Mouse (Mus musculus) midbrain, embryonic 14.5 days (tissue): ENCODE measurements around the gene Qrich1. TPM values are rescaled to one million over a fixed set of nuclear protein-coding genes. Genes with fewer than 3 reads are reported as not detected.

ENCODE experiments used
- ATAC-seq: fragments of 200-750 bp; cut with Nextera tagmentation; 2 replicates; pipeline ENCODE4 v1.8.0; 2017; ENCODE audit warnings: moderate number of reproducible peaks, moderate library complexity; ENCODE audit not compliant: low FRiP score, low TSS enrichment
- DNase-seq: peaks from one replicate; pipeline ENCODE4 v3.0.0-alpha.2; 2015
- H3K27ac ChIP-seq: fragments of 300-500 bp; sonication (generic); replicated peaks from 2 replicates; pipeline ENCODE4 v1.5.1; 2014; ENCODE audit warnings: mild to moderate bottlenecking, low read depth, low read length, moderate library complexity
- H3K27me3 ChIP-seq: fragments of 300-500 bp; sonication (generic); 2 replicates; pipeline ENCODE4 v1.6.1; 2014; ENCODE audit warnings: low read length, control low read depth, mixed read lengths; ENCODE audit not compliant: control insufficient read depth, insufficient read depth
- H3K36me3 ChIP-seq: fragments of 300-500 bp; sonication (generic); 2 replicates; pipeline ENCODE4 v1.6.1; 2014; ENCODE audit warnings: low read length, control low read depth; ENCODE audit not compliant: control insufficient read depth, insufficient read depth
- H3K4me1 ChIP-seq: fragments of 300-500 bp; sonication (generic); 2 replicates; pipeline ENCODE4 v1.6.1; 2014; ENCODE audit warnings: mild to moderate bottlenecking, antibody characterized with exemption, low read length, control low read depth; ENCODE audit not compliant: control insufficient read depth, insufficient read depth
- H3K4me2 ChIP-seq: fragments of 300-500 bp; sonication (generic); 2 replicates; pipeline ENCODE4 v1.6.1; 2014; ENCODE audit warnings: mild to moderate bottlenecking, low read length, moderate library complexity
- H3K4me3 ChIP-seq: fragments of 300-500 bp; sonication (generic); replicated peaks from 2 replicates; pipeline ENCODE4 v1.5.1; 2014; ENCODE audit warnings: low read depth, low read length
- H3K9ac ChIP-seq: fragments of 300-500 bp; sonication (generic); replicated peaks from 2 replicates; pipeline ENCODE4 v1.6.1; 2014; ENCODE audit warnings: mild to moderate bottlenecking, low read length, moderate library complexity
- H3K9me3 ChIP-seq: fragments of 300-500 bp; sonication (generic); 2 replicates; pipeline ENCODE4 v1.6.1; 2016; ENCODE audit warnings: low read length, control low read depth, mixed read lengths; ENCODE audit not compliant: control insufficient read depth
- WGBS: fragments of 180-500 bp; shearing (Covaris S2); extraction: QIAGEN DNeasy Blood & Tissue Kit; methylation state at CpG from one replicate; pipeline ENCODE4 v1.1.7; 2014; 5-methylcytosine and 5-hydroxymethylcytosine counted together
- polyA plus RNA-seq: library from polyadenylated mRNA; unstranded; fragments of >200 nt; fragmentation: Nextera tagmentation; extraction: Ambion mirVana; gene quantifications from 2 replicates; pipeline ENCODE4 v1.2.1, GENCODE M21; 2014

Gene Qrich1
- polyA plus RNA-seq, 1 experiment from 2014 or later: 146 TPM

DNA sequence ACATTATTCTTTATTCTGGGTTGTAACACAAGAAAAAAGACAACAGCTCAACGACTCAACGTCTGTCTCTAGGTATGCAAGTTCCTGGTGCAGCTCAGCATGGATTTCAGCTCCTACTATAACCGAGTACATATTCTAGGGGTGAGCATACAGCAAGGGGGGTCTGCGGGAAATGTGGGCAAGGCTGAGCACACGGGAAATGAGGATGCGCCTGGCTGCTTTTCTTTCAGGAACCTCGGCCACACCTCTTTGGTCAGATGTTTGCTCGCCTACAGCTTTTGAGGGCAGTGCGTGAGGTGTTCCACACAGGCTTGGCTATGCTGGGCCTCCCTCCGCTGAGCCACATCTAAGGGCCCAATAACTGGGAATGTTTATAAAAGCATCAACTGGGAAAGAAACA, 55.7 kb downstream of the Qrich1 start:
- WGBS: 78% methylated on average over 10 of the region's 10 CpGs
- Histone ChIP-seq H3K36me3 (peaks cover 58% of the 10 kb centered on the region), H3K4me3 (no peak overlapping the region), H3K27ac (no peak overlapping the region), H3K4me2 (no peak overlapping the region), H3K4me1 (peaks cover 57% of the 10 kb centered on the region), H3K9me3 (no peaks in the 10 kb centered on the region), H3K27me3 (no peaks in the 10 kb centered on the region), H3K9ac (no peak overlapping the region)
- ATAC-seq (no peak), DNase-seq (no peak)

DNA sequence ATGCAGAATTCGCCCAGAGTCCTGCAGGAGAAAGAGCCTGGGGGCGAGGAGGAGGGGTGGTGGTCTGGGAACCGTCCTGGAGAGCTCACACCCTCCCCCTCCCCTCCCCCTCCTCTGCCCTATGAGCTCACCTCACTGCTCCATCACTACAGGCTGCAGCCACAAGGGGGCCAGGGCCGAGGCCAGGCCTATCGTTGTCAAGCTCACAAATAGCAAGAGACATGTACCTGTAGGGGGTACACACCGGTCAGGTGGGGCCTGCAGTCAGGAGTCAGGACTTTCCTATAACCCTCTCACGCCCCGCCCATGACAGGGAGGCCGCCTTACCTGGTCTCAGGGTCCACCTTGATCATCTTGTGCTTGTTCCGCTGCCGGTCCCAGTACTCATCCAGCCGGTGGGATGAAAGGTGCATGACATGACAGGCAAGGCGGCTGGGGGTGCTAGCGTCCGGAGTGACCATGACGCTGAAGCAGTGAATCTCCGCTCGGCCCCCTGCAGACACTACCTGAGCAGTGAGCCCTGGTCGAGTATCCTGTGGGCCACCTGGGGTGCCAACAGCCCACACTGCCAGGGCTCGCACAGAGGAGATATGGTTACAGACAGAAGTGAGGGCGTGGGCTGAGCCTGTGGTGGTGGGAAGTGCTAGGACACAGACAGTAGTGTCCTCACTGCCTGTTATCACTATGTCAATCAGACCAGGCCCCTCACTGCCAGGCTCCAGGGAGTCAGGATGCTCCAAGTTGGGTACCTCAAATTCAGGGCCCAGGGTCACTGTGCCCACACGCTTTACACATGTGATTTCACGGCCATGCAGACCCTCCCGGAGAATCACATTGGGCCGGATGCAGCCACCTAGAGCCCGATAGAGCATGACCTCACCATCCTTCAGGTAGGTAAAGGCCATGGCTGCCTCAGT, 57.4 kb downstream of the Qrich1 start:
- Histone ChIP-seq H3K9me3 (no peaks in the 10 kb centered on the region), H3K36me3 (peaks cover 58% of the 10 kb centered on the region), H3K9ac (0 out of 2 replicates have a peak overlapping the region, but pooled peaks have one; percentile 16), H3K4me2 (peak overlapping the region; percentile 29; the same call in 1 of the 2 replicates), H3K27ac (0 out of 2 replicates have a peak overlapping the region, but pooled peaks have one; percentile 26), H3K4me1 (peaks cover 57% of the 10 kb centered on the region), H3K27me3 (no peaks in the 10 kb centered on the region), H3K4me3 (no peak overlapping the region)
- 49% methylated on average over 26 of the region's 26 CpGs for WGBS
- no peak for ATAC-seq
- peak; percentile 78 for DNase-seq

DNA sequence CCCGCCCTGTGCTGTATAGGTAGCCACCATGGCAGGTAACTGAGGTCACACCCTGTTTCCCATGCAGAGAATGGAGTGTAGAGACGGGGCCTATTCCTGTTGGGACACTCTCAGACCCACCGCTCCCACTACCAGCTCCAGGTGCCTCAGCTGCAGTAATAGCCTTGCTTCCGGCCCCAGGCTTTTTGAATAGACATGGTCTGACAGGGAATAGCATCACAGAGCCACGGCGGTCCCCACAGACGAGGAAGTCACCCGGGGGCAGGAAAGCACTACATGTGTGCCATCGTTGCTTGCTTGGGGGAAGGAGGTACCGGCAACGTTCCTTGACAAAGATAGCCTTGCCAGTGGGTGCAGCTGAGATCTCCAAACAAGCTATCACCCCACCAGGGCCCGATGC, 58.3 kb downstream of the Qrich1 start:
- peak overlapping the region; percentile 29 for H3K4me2 ChIP-seq

DNA sequence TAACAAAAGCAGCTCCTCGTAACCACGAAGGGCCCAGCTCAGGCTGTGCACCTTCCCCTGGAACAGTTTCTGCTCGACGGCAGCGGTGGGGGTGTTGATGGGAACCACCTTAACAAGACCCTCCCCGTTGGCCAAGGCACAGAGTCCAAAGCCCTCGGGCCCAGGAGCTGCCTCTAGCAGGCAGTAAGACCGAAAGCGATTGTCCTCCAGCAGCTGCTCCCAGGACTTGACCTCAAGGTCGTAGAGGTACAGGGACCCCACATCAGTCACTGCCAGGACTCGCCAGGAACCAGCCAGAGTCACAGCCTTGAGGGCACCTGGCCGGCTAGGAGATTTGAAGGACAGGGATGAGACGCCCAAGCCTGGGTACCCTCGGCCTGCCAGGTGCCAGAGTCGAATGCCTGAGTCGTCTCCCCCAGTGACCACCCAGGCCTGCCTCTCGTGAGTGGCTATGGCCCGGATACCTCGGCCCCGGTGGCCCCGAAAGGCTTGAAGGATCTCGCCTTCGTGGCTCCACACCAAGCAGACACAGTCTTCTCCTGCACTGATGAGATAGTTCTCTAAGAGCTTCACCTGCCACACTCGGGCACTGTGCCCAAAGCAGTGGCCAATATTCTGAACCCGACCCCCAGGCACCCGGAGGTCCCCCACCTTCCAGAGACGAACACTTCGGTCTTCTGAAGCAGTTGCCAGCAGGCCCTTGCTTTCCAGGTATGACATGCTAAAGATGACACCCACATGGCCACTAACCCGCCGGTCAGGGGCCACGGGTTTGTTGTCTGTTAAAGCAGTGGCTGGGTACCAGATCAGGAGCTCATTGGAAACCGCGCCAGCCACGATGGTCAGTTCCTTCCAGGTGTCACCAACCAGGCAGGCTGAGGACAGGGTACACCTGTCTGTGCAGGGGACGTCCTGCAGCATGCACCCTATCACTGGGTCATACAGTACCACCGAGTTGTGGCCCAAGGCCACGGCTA, 59.0 kb downstream of the Qrich1 start:
- H3K9ac ChIP-seq: no peak overlapping the region; the same call in 1 of the 2 replicates
- H3K4me2 ChIP-seq: peak overlapping the region; percentile 91

More for the DNA sequence above, 58.3 kb downstream of the Qrich1 start:
- DNase-seq (no peak), ATAC-seq (no peak)
- Histone ChIP-seq H3K9ac (no peak overlapping the region; the same call in 1 of the 2 replicates), H3K36me3 (peaks cover 58% of the 10 kb centered on the region), H3K27me3 (no peaks in the 10 kb centered on the region), H3K27ac (no peak overlapping the region), H3K4me1 (peaks cover 60% of the 10 kb centered on the region), H3K9me3 (no peaks in the 10 kb centered on the region), H3K4me3 (no peak overlapping the region)
- WGBS: 84% methylated on average over 12 of the region's 12 CpGs

DNA sequence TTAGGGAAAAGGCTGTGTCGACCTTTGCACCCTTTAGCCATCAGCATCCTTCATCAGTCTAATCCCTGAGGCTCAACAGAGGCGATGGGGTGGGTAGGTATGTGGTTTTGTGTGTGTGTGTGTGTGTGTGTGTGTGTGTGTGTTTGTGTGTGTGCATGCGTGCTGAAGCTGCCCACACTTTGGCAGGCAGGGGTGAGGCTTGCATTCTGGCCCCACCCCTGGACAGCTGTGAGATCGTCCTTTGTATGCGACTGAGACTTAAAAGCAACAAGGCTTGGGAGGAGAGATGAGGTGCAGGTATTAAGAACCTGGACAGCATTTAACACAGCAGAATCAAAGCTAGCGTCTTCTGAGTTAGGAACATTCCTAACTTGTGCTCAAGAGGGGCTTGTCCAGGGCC, 60.4 kb downstream of the Qrich1 start:
- ATAC-seq (no peak), DNase-seq (no peak)
- Histone ChIP-seq H3K27me3 (no peaks in the 10 kb centered on the region), H3K4me2 (peak overlapping the region; percentile 91), H3K4me1 (peaks cover 51% of the 10 kb centered on the region), H3K4me3 (peak overlapping the region; percentile 77), H3K9me3 (no peaks in the 10 kb centered on the region), H3K27ac (0 out of 2 replicates have a peak overlapping the region, but pooled peaks have one; percentile 98), H3K36me3 (peaks cover 51% of the 10 kb centered on the region), H3K9ac (peak overlapping the region; percentile 94)
- WGBS: 42% methylated on average over 6 of the region's 6 CpGs

More for the DNA sequence above, 59.0 kb downstream of the Qrich1 start:
- no peak for DNase-seq
- no peaks in the 10 kb centered on the region for H3K9me3 ChIP-seq
- 91% methylated on average over 37 of the region's 37 CpGs for WGBS
- ATAC-seq: no peak
- H3K27me3 ChIP-seq: no peaks in the 10 kb centered on the region
- no peak overlapping the region for H3K27ac ChIP-seq
- peak overlapping the region; percentile 77; the same call in 1 of the 2 replicates for H3K4me3 ChIP-seq
- H3K36me3 ChIP-seq: peaks cover 58% of the 10 kb centered on the region
- peaks cover 53% of the 10 kb centered on the region for H3K4me1 ChIP-seq

DNA sequence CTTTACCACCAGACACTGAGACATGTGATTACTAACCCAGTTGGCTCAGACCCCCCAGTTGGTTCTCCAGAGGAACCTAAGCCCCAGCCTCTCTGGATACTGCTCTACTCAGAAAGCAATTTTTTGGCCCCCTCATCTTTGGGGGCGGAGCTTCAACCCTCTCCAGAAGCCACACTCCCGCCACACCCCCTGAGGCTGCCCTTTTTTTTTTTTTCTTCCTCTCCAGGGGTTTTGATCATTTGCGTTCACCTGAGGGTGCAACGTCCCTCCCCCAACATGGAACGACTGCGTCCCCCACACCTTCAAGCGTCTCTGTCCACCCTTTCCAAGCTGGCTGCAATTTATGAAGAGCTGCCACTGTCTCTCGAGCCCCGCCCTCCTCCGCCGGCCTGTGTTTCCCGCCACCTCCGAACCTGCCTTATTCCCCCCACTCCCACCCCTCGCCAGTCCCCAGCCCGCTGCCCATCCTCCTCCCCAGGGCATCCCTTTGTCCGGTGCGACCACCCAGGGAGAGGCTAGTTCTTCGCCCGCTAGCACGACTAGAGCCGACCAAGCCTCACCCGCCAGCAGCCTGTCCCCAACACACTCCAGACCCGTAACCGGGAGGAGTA, 61.4 kb downstream of the Qrich1 start:
- H3K36me3 ChIP-seq: peaks cover 51% of the 10 kb centered on the region
- H3K27ac ChIP-seq: peak overlapping the region; percentile 98
- ATAC-seq: no peak; the same call in 1 of the 2 replicates
- H3K4me2 ChIP-seq: peak overlapping the region; percentile 91
- under 1% methylated on average over 24 of the region's 24 CpGs for WGBS
- no peaks in the 10 kb centered on the region for H3K27me3 ChIP-seq
- peak overlapping the region; percentile 94 for H3K9ac ChIP-seq
- peak overlapping the region; percentile 77 for H3K4me3 ChIP-seq
- H3K9me3 ChIP-seq: no peaks in the 10 kb centered on the region
- peaks cover 51% of the 10 kb centered on the region for H3K4me1 ChIP-seq
- DNase-seq: peak; percentile 64

DNA sequence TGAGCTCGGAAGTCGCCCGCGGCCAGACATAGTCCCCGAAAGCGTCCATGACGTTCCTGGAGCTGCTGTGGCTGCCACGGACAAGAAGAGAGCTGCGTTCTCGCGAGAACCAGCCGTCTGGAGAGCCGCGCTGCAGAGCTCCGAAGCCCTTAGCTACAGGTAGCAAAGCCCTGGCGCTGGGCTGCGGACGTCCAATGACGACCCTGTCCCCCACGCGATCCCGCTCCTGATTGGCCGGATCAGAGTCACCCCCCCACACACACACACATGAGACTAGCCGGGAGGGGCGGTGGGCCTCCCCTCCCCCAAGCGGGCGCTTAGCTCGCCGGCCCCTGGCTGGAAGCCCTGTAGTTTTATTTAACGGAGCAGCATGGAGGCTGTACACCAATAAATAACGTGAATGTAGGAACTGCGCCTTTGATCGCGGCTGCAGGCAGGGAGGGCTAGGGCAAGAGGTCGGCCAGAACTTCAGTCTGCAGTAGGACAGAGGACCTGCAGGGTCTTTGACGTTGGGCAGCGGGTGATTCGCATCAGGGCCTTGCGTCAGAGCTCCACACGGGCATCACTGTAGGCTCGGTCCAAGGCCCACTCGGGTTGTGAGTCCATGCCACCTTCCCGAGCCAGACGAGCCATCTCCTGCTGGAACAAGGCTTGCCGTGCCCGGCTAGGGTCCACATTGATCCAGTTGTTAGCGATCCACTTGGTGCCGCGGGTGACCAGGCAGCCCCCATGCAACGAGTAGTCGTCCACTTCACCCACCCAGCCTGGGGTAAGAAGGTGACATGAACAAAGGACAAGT, 62.1 kb downstream of the Qrich1 start, which contains the start of gene Wdr6:
TSS of gene Wdr6 (minus strand) at position 195 of the 799 bp plus-strand sequence.
- 4% methylated on average over 51 of the region's 51 CpGs for WGBS
- Histone ChIP-seq H3K4me2 (peak within 1 kb of the TSS; percentile 91), H3K4me3 (peak within 1 kb of the TSS; percentile 77), H3K27me3 (no peaks in the 10 kb centered on the region), H3K36me3 (peaks cover 44% of the 10 kb centered on the region), H3K27ac (peak within 1 kb of the TSS; percentile 98), H3K9ac (peak within 1 kb of the TSS; percentile 94), H3K9me3 (no peaks in the 10 kb centered on the region), H3K4me1 (peaks cover 51% of the 10 kb centered on the region)
- DNase-seq: peak; percentile 98
- ATAC-seq: peak; percentile 97
